Mouse (Mus musculus): ENCODE measurements around the gene Ppl. TPM values are rescaled to one million over a fixed set of nuclear protein-coding genes. Genes with fewer than 3 reads are reported as not detected.

Ppl gene
- polyA plus RNA-seq, 2 experiments from 2014 or later, result 0.11 to 0.23 TPM

Other genes starting within 250 kb of the Ppl start
- 10 to 100 TPM; 35.2 to 58.5 TPM for gene Mgrn1, start 246.2 kb downstream of the Ppl start, polyA plus RNA-seq (2017; shearing (Covaris generic))
- gene Nudt16l1, start 193.7 kb downstream of the Ppl start, polyA plus RNA-seq (2017; shearing (Covaris generic)), result 100 to 1,000 TPM in 1 of 2 experiments, 10 to 100 TPM in 1; 92.1 to 106 TPM
- gene Anks3, start 168.2 kb downstream of the Ppl start, polyA plus RNA-seq (2017; shearing (Covaris generic)), result 10 to 100 TPM; 41.4 to 64.3 TPM
- gene Sept12, start 134.6 kb downstream of the Ppl start, polyA plus RNA-seq (2017; shearing (Covaris generic)), result not detected
- not detected for gene Smim22, start 125.1 kb downstream of the Ppl start, polyA plus RNA-seq (2017; shearing (Covaris generic))
- gene Rogdi, start 118.9 kb downstream of the Ppl start, polyA plus RNA-seq (2017; shearing (Covaris generic)), result 10 to 100 TPM; 19.8 to 35.0 TPM
- 100 to 1,000 TPM in 1 of 2 experiments, 10 to 100 TPM in 1; 79.0 to 130 TPM for gene Glyr1, start 82.6 kb downstream of the Ppl start, polyA plus RNA-seq (2017; shearing (Covaris generic))
- 10 to 100 TPM; 36.8 to 48.4 TPM for gene Ubn1, start 82.4 kb downstream of the Ppl start, polyA plus RNA-seq (2017; shearing (Covaris generic))
- not detected for gene Sec14l5, start 14.7 kb upstream of the Ppl start, polyA plus RNA-seq (2017; shearing (Covaris generic))
- 10 to 100 TPM; 15.5 to 21.6 TPM for gene Nagpa, start 71.6 kb upstream of the Ppl start, polyA plus RNA-seq (2017; shearing (Covaris generic))
- not detected for gene AU021092, start 89.9 kb upstream of the Ppl start, polyA plus RNA-seq (2017; shearing (Covaris generic))
- 10 to 100 TPM; 22.1 to 31.7 TPM for gene Alg1, start 101.2 kb upstream of the Ppl start, polyA plus RNA-seq (2017; shearing (Covaris generic))
- gene Eef2kmt, start 123.6 kb upstream of the Ppl start, polyA plus RNA-seq (2017; shearing (Covaris generic)), result 10 to 100 TPM; 49.3 to 58.5 TPM